Mouse (Mus musculus) activated CD4-positive, CD25-positive, alpha-beta regulatory T cell, adult 4 months (primary cell): ENCODE measurements around the gene Rcl1. TPM values are rescaled to one million over a fixed set of nuclear protein-coding genes. Genes with fewer than 3 reads are reported as not detected.
A peak's percentile ranks its signal among the peaks of the same experiment; 100 is the strongest.

Experiments used
- ATAC-seq: one replicate; pipeline ENCODE4 v1.8.0; 2017
- polyA plus RNA-seq, 2 experiments: library from polyadenylated mRNA; unstranded; fragments of 100-300 nt; shearing (Covaris generic); gene quantifications; one replicate each; pipeline ENCODE4 v1.2.1; 2017

Rcl1 gene
- polyA plus RNA-seq, 2 experiments from 2014 or later, result 23.8 to 24.0 TPM

DNA sequence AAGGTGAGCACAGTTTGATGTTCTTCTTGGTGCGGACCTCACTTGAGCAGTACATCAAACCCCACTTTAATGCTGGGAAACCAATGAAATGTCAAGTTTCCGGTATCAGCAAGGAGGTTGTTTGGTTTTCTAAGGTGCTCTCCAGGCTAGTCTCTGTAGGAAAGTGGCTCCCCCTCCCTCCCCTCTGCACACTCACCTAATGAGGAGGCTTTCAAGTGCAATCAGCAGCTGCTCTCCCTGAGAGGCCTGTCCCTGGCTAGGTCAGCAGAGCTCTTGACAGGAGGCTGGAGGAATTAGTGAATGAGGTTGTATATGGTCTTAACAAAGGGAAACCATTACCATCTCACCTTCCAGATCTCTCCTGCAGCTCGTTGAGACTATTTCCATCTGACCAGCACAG, 54.4 kb downstream of the Rcl1 start:
- ATAC-seq, result no peak

DNA sequence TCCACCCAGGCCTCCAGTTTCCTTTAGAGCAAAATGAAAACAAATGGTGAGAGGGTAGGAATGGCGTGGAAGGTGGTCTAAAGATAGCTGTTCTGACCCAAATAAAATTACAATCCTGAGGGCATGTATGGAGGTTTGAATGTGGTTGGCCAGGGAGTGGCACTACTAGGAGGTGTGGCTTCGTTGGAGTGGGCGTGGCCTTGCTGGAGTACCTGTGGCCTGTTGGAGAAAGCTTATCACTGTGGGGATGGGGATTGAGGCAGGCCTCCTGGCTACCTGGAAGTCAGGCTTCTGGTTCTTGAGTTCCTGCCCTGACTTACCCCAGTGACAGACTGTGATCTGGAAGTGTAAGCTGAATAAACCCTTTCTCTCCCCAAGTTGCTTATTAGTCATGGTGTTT, 55.2 kb downstream of the Rcl1 start:
- ATAC-seq, result no peak

DNA sequence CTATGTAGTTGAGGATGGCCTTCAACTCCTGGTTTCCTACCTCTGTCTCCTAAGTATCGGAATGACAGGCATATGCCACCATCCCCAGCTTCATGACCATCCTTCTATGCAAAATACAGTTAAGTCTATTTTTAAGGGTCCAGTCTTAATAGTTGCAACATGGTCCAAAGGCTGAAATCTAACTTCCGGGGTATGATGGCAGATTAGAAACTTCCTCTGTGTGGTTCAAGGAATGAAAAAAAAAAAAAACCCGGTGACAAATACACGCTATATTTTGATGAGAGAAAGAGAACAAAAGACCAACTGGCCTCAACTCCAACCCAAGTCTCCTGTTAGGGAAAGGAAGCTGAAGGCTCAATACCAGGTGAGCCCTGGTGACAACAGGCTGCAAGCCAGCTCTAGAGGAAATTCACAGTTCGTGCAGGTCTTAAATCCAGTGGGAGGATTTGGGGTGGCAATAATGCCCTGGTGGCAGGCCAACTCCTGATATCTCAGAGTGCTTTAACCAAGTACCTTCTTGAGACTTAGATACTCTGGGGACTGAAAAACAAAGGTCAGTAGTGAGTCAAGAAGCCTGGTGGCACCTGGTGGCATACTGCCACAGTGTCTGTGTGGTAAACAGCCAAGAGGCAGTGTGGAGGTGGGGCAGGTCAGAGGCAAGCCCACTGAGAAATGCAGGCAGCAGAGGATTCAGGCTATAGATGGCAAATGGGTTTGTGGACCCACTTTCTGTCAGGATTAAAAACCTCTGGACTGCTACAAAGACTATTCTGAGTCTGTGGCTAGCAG, 56.7 kb downstream of the Rcl1 start:
- ATAC-seq, result no peak

DNA sequence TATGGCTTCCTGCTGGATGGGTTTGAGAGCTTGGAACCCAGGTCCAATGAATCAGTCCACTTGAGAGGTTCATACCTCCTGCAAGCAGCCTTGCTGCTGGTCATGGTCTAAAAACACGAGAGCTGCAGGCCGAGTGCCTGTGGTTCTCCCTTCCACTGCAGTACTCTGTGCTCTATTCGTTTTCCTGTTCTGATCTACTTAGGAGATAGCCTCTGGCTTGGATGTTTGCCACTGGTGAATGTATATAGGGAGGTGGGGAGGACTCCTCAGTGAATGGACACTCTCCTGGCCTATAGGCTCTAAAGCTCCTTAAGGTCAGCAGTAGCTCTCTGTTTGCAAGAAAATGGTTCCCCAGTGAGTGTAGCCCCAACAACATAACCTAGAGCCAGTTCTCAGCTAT, 57.3 kb downstream of the Rcl1 start:
- no peak for ATAC-seq

DNA sequence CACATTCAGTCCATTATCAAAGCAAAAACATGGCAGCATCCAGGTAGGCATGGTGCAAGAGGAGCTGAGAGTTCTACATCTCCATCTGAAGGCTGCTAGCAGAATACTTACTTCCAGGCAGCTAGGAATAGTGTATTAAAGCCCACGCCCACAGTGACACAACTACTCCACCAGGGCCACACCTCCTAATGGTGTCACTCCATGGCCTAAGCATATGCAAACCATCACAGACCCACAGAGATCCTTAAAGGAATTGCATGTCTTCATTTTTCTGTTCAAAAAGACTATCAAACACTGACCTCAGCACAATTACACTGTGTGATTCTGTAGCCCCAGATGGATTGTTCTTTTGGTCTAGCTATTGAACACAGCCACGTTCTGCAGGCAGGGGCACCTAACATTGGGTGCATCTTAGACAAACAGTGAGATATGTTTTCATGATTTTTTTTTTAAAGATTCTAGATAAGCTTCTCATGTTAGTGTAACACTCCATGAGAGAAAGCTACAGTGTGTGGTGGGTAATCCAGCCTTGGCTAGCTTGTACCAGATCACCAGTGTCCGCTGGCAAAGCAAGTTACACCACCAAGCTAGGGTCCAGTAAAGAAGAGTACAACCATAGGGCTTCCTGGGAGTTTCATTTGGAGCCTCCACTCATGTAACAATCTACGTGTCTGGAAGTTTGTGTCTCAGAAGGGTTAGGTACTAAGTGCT, 62.8 kb downstream of the Rcl1 start:
- ATAC-seq, result no peak

DNA sequence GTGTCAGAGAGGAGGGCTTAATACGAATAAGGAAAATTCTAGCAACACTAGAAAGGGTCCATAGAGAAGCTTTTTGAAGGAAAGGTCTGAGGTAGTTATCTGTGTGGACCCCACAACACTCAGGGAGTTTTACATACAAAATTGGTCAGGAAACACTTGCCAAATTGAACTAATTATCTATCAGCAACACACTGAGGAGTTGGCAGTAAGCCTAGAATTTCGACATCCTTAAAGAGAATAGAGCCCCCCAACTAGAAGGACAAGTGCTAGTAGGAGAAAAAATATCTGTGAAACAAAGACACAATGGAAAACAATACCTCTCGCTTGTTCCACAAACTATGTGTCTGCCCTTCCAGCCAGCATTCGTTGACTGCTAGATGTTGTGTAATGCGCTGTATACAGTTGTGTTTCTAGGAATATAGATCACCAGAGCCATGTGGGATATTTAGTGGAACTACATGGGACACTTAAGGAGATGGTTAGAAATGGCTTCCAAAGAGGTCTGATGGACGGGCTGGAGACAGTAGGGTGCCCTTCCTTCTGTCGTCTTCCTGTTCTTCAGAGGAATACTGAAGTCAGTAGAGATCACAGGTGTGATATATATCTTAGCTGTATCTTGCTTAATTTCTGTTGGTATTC, 63.5 kb downstream of the Rcl1 start:
- ATAC-seq, result no peak

DNA sequence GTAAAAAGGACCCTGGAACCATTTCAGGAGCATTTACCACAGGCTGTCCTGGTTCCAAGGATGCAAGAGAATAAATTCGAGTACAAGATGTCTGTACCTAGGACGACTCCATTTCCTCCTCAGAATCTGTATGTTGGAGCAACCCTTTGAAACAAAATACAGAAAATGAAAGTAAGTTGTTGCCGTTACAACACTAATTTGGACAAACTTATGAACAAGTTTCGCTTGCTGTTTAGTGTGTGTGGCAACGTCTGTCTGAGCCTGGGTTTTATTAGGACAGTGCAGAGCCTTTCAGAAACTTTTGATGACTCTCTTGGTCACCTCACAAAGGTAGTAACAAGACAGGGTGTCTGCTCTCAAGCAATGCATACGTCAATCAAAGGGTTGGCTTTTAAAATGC, 66.8 kb downstream of the Rcl1 start:
- ATAC-seq, result peak; percentile 36

DNA sequence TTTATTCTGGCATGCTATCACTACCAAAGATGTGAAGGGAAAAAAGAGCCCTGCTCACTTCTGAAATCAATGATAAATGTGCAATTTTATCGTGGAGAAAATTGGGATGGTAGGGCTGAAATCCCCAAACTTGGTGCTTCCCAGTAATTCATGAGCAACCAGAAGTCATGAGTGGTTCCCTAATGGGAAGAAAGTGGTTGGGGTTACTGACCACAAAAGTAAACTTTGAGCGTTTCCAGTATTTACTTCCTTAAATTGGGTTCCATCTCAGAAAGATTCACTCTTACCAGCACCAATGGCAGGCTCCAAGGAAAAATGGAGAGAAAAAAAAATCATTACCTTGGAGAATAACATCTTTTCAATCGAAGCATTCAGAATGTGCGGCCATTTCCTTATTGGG, 79.2 kb downstream of the Rcl1 start:
- no peak for ATAC-seq

DNA sequence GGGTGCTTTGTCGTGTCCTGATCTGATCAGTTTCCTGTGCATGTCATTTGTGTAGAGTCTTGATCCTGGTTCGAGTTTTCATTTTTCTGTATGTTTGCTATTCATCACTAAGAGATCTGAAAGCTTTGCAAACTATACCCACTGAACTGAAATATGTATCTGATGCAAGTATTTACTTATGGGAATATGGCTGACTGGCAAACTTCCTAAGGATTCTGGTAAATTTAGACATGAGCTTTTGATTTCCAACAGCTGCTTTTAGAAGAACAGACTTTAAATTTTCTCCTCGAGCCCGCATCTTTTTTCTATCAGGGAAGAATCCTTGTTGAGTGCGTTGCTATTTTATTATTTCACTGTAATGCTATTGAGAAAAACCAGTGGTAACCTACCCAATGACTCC, 81.0 kb downstream of the Rcl1 start:
- no peak for ATAC-seq

DNA sequence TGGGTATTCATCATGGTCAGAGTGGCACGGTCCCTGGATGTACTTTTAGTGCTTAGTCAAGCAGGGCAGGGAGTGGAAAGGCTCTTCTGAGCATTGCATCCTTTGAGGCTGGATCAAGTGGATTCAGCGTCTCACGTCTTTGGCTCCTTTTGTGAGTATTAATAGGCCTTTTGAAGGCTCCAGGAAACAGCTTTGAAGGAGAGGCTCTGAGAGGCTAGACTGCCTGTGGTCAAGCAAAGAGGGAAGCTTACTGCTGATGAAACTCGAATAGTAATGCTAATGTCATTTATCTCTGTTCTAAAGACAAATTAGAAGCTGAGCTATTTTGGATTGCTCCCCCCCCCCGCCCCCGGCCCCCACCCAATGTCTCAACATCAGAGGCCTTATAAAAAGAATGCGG, 83.9 kb downstream of the Rcl1 start:
- ATAC-seq, result no peak

DNA sequence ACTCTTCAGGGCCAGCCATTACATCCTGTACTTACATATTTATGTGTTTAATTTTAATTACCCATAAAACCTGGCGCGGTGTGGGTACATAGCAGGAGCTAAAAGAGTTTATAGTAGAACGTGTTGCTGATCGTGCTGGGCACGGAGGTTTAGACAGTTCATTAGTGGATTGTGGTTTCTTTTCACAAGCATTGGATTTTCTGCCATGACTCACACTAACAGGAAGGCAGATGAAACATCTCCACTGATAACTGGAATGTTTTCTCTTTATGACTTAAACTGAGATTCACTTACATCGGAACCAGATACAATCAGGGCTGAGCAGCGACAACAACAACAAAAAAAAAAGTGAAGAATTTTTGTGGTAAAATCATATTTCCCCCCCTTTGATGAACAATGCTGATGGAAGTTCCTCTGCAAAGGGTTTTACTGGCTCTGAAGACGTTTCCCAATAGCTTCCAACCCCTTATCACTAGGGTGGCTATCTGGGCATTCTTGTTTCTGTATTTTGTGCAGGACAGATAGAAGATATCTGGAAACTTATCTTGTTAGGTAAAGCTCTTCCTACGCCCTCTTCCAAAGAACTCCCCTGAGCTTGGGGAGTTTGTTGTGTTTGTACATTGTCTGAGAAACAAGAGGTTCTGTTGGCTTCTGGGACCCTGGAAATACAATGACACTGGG, 84.5 kb downstream of the Rcl1 start:
- ATAC-seq, result peak; percentile 72

DNA sequence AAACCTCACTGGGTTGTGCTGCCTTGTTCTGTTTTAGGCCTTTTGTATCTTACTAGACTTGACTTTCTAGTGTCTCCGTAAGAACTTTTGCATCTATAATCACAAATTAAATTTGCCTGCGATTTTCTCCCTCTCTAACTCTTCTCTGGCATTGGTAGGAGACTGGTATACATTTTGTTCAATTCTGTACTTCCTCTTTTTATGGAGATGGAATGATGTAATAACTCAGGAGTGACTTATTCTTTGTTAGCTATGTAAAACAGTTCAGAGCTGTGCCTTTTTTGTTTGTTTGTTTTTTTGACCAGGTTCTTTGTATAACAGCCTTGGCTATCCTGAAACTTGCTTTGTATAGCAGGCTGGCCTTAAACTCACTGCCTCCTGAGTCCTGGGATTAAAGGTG, 87.7 kb downstream of the Rcl1 start:
- no peak for ATAC-seq

Other genes with a start within 250 kb of the Rcl1 start
- 1 to 10 TPM; 1.6 to 2.5 TPM for gene Plpp6, start 137.4 kb upstream of the Rcl1 start, polyA plus RNA-seq
- under 1 TPM in 1 of 2 experiments, not detected in 1; 0.22 TPM for gene 4430402I18Rik, start 133.6 kb upstream of the Rcl1 start, polyA plus RNA-seq
- 10 to 100 TPM; 26.7 to 38.7 TPM for gene Cdc37l1, start 111.0 kb upstream of the Rcl1 start, polyA plus RNA-seq
- 10 to 100 TPM; 21.3 to 23.5 TPM for gene Ak3, start 53.4 kb upstream of the Rcl1 start, polyA plus RNA-seq
- 10 to 100 TPM; 20.1 to 20.5 TPM for gene Jak2, start 150.5 kb downstream of the Rcl1 start, polyA plus RNA-seq
- 10 to 100 TPM; 23.8 to 28.8 TPM for gene Insl6, start 224.0 kb downstream of the Rcl1 start, polyA plus RNA-seq
- gene Rln1, start 233.3 kb downstream of the Rcl1 start, polyA plus RNA-seq, result not detected